Mouse (Mus musculus): ENCODE measurements at regions not wholly inside any gene's neighbourhood (a gene's known extent, or its start where the extent isn't known, plus 50 kb on each side); places are given as distances from the start of the nearest gene placed in this dataset.

- no peak for TF ChIP-seq CTCF (IDR thresholded peaks at IDR 0.05; ENCODE audit: control insufficient read depth, insufficient read depth, low read length)
- TF ChIP-seq POLR2A (IDR thresholded peaks at IDR 0.05; ENCODE audit: borderline replicate concordance, control insufficient read depth, low read depth, low read length): no peak
These were observed 537.7 kb upstream of the Jmjd1c start for GRCm38 (mm10) chr10:66558097-66558840.

All from bone marrow, adult 2 months (tissue).